Mouse (Mus musculus) inflammation-experienced regulatory T-cells, adult 6 months (primary cell): ENCODE results near the gene Fam186b. TPM values are rescaled to one million over a fixed set of nuclear protein-coding genes. Genes with fewer than 3 reads are reported as not detected.

Source experiments
- ATAC-seq: one replicate; pipeline ENCODE4 v1.8.0; 2017
- polyA plus RNA-seq, 3 experiments: library from polyadenylated mRNA; unstranded; fragments of 100-300 nt; shearing (Covaris generic); gene quantifications; one replicate each; pipeline ENCODE4 v1.2.1; 2017

Gene Fam186b
- polyA plus RNA-seq, 3 experiments from 2014 or later, result 0.29 to 0.48 TPM; not detected in 1

DNA sequence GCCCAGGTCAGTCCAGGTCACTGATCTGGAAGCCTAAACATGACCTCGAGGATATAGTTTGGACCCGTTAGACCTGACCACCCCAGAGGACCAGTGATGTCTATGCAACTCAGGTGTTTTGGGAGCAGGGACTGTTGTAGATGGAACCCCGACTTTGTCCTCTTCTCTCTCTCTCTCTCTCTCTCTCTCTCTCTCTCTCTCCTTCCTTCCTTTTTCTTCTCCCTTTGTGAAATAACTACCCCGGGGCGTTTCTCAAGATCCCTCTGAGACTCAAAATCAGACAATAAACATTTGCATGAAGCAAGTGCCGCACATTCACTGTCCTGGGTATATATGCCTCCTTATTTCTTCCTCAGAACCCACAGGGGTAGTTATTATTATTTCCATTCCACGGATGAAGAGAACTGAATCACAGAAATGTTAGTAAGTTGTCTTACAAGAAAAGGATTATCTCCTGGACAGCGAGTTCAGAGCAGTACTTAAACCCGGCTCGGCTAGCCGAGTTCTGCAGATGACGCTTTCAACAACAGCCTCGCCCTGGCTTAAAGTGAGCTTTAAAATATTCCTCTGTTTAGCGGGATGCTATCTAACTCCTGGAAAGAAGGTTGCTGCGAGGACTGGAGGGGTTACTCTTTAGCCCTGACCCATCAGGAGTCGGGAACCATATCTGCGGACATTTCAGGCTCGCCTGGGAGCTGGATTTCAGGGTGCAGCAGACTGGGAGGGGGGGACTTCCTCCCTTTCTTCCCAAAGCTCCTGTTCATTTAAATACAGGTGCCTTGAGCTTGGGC is 72.7 kb downstream of the Fam186b start:
- ATAC-seq, result no peak

GRCm38 (mm10) chr15:99221315-99221952 is 74.3 kb downstream of the Fam186b start:
- no peak for ATAC-seq

Other genes starting within 250 kb of the Fam186b start
- gene Prph, start 240.7 kb downstream of the Fam186b start, polyA plus RNA-seq, result not detected
- 1 to 10 TPM in 2 of 3 experiments, under 1 TPM in 1; 0.92 to 9.3 (median 1.1) TPM for gene Troap, start 221.3 kb downstream of the Fam186b start, polyA plus RNA-seq
- gene C1ql4, start 208.1 kb downstream of the Fam186b start, polyA plus RNA-seq, result not detected
- not detected for gene Dnajc22, start 202.7 kb downstream of the Fam186b start, polyA plus RNA-seq
- under 1 TPM in 1 of 3 experiments, not detected in 2; 0.17 TPM for gene Spats2, start 170.0 kb downstream of the Fam186b start, polyA plus RNA-seq
- not detected for gene Kcnh3, start 71.0 kb downstream of the Fam186b start, polyA plus RNA-seq
- 10 to 100 TPM; 48.4 to 56.9 (median 49.1) TPM for gene Mcrs1, start 43.9 kb downstream of the Fam186b start, polyA plus RNA-seq
- gene Prpf40b, start 801 bp downstream of the Fam186b start, polyA plus RNA-seq, result 10 to 100 TPM in 2 of 3 experiments, 1 to 10 TPM in 1; 1.6 to 14.9 (median 10.3) TPM
- 10 to 100 TPM in 1 of 3 experiments, 1 to 10 TPM in 2; 5.5 to 13.4 (median 9.2) TPM for gene Fmnl3, start 74.6 kb upstream of the Fam186b start, polyA plus RNA-seq
- gene Tmbim6, start 97.0 kb upstream of the Fam186b start, polyA plus RNA-seq, result 1,000 to 10,000 TPM; 1,026 to 1,183 (median 1,027) TPM
- 1 to 10 TPM in 1 of 3 experiments, under 1 TPM in 2; 0.10 to 1.9 (median 0.78) TPM for gene Nckap5l, start 161.9 kb upstream of the Fam186b start, polyA plus RNA-seq
- gene Bcdin3d, start 178.8 kb upstream of the Fam186b start, polyA plus RNA-seq, result 10 to 100 TPM; 16.9 to 30.8 (median 30.6) TPM
- under 1 TPM in 2 of 3 experiments, not detected in 1; 0.03 to 0.15 TPM for gene Faim2, start 232.3 kb upstream of the Fam186b start, polyA plus RNA-seq